Mouse (Mus musculus) lung, postnatal 0 days (tissue): ENCODE measurements around the gene Mgat4e.

Experiments
- CTCF ChIP-seq: IDR thresholded peaks from 2 replicates; pipeline ENCODE4 v1.5.1; 2016; ENCODE audit warnings: antibody characterized with exemption, mild to moderate bottlenecking
- EP300 ChIP-seq: IDR thresholded peaks from 2 replicates; pipeline ENCODE4 v1.6.1; 2016; ENCODE audit warnings: antibody characterized with exemption, mild to moderate bottlenecking, control low read depth

- no peak for TF ChIP-seq CTCF
- no peak for TF ChIP-seq EP300
These were observed 37.3 kb downstream of the Mgat4e start for GRCm38 (mm10) chr1:134512183-134512582.
